Mouse (Mus musculus) cerebellum, adult 2 months (tissue): ENCODE data around the gene Foxe3.

Experiments used
- CTCF ChIP-seq: fragments of 200-500 bp; IDR thresholded peaks from 2 replicates; pipeline ENCODE4 v1.5.1; 2011; ENCODE audit warnings: low read depth, mild to moderate bottlenecking, control low read depth, low read length, moderate library complexity, borderline replicate concordance; ENCODE audit not compliant: insufficient read depth
- POLR2A ChIP-seq: fragments of 200-500 bp; IDR thresholded peaks from 2 replicates; pipeline ENCODE4 v1.6.1; 2011; ENCODE audit warnings: low read length, control low read depth, borderline replicate concordance; ENCODE audit not compliant: insufficient read depth

GRCm38 (mm10) chr4:114958786-114959185 is 33.0 kb upstream of the Foxe3 start:
- TF ChIP-seq POLR2A = no peak
- TF ChIP-seq CTCF = no peak
